Mouse (Mus musculus) CH12.LX (cell line): ENCODE data around the gene S100a2. TPM values are rescaled to one million over a fixed set of nuclear protein-coding genes. Genes with fewer than 3 reads are reported as not detected.

ENCODE experiments used
- DNase-seq: peaks from one replicate; pipeline ENCODE4 v3.0.0-alpha.2; 2013; ENCODE audit errors: extremely low read depth
- H3K27ac ChIP-seq: 2 replicates; pipeline ENCODE4 v1.5.1; 2012; ENCODE audit warnings: low read depth, mild to moderate bottlenecking, control low read depth, moderate library complexity; ENCODE audit not compliant: insufficient read depth
- H3K27me3 ChIP-seq: replicated peaks from 2 replicates; pipeline ENCODE3; 2012; ENCODE audit warnings: inconsistent platforms
- H3K36me3 ChIP-seq, 2 experiments: replicated peaks in 1 of 2; 2 replicates each; pipeline versions ENCODE3 to v1.6.1; 2012; ENCODE audit warnings: inconsistent platforms in 1 of 2, low read length in 1 of 2, mild to moderate bottlenecking in 1 of 2, mixed read lengths in 1 of 2, moderate library complexity in 1 of 2; ENCODE audit not compliant: control insufficient read depth in 1 of 2, insufficient read depth in 1 of 2
- H3K4me1 ChIP-seq, 2 experiments: 2 replicates each; pipeline ENCODE4 v1.6.1; 2012; ENCODE audit warnings: inconsistent platforms in 1 of 2, moderate library complexity in 1 of 2; ENCODE audit not compliant: insufficient read depth in 2 of 2, control insufficient read depth in 1 of 2
- H3K4me2 ChIP-seq: 2 replicates; pipeline ENCODE4 v1.6.1; 2012; ENCODE audit warnings: low read depth, mild to moderate bottlenecking, control low read depth; ENCODE audit not compliant: poor library complexity, insufficient read depth, severe bottlenecking
- H3K4me3 ChIP-seq, 3 experiments: fragments of 150-350 bp in 1 of 3; sonication (generic) in 1 of 3; replicated peaks in 1 of 3; 2 replicates each; pipeline versions ENCODE3 to v1.5.1; 2011 to 2012; ENCODE audit warnings: low read depth in 2 of 3, low read length in 2 of 3, mild to moderate bottlenecking in 2 of 3, moderate library complexity in 2 of 3, control low read depth in 1 of 3, improper control_type of control experiment in 1 of 3, inconsistent platforms in 1 of 3, mixed read lengths in 1 of 3; ENCODE audit not compliant: poor library complexity in 1 of 3
- H3K79me2 ChIP-seq: replicated peaks from 2 replicates; pipeline ENCODE4 v1.6.1; 2012; ENCODE audit warnings: mild to moderate bottlenecking, moderate library complexity; ENCODE audit not compliant: control insufficient read depth, poor library complexity, insufficient read depth, severe bottlenecking; ENCODE audit errors: extremely low read depth
- H3K9ac ChIP-seq: 2 replicates; pipeline ENCODE4 v1.6.1; 2012; ENCODE audit warnings: low read depth, mild to moderate bottlenecking, control low read depth, moderate library complexity; ENCODE audit not compliant: insufficient read depth
- H3K9me3 ChIP-seq: replicated peaks from 2 replicates; pipeline ENCODE3; 2012; ENCODE audit warnings: low read length, inconsistent platforms, mixed read lengths
- CHD1 ChIP-seq: IDR thresholded peaks from 2 replicates; pipeline ENCODE4 v1.6.1; 2012; ENCODE audit warnings: low read depth, low read length, improper control_type of control experiment, inconsistent platforms
- CHD2 ChIP-seq: IDR thresholded peaks from 2 replicates; pipeline ENCODE4 v1.6.1; 2011; ENCODE audit warnings: low read length, improper control_type of control experiment
- CTCF ChIP-seq, 2 experiments: IDR thresholded peaks in 1 of 2; conservative IDR thresholded peaks in 1 of 2; 2 replicates each; pipeline ENCODE4 v1.5.1; 2011 to 2012; ENCODE audit warnings: low read depth in 2 of 2, low read length in 2 of 2, improper control_type of control experiment in 1 of 2, inconsistent platforms in 1 of 2, mild to moderate bottlenecking in 1 of 2, moderate library complexity in 1 of 2
- ETS1 ChIP-seq: conservative IDR thresholded peaks from 2 replicates; pipeline ENCODE4 v1.6.1; 2012; ENCODE audit warnings: low read depth, mild to moderate bottlenecking, inconsistent platforms, low read length, improper control_type of control experiment, moderate library complexity
- GABPA ChIP-seq: IDR thresholded peaks from 2 replicates; pipeline ENCODE4 v1.6.1; 2012; ENCODE audit warnings: low read depth, low read length, improper control_type of control experiment, inconsistent platforms; ENCODE audit not compliant: insufficient replicate concordance
- HCFC1 ChIP-seq: IDR thresholded peaks from 2 replicates; pipeline ENCODE4 v1.6.1; 2012; ENCODE audit warnings: low read depth, mild to moderate bottlenecking, inconsistent platforms, low read length, improper control_type of control experiment
- MAFK ChIP-seq: IDR thresholded peaks from 2 replicates; pipeline ENCODE4 v1.6.1; 2011; ENCODE audit warnings: low read length, improper control_type of control experiment; ENCODE audit not compliant: insufficient replicate concordance
- MXI1 ChIP-seq: IDR thresholded peaks from 2 replicates; pipeline ENCODE4 v1.6.1; 2011; ENCODE audit warnings: mild to moderate bottlenecking, low read depth, low read length, improper control_type of control experiment
- MYC ChIP-seq: IDR thresholded peaks from 2 replicates; pipeline ENCODE4 v1.6.1; 2011; ENCODE audit warnings: low read depth, mild to moderate bottlenecking, improper control_type of control experiment, low read length
- NELFE ChIP-seq: IDR thresholded peaks from 2 replicates; pipeline ENCODE4 v1.6.1; 2011; ENCODE audit warnings: low read depth, low read length, improper control_type of control experiment
- PAX5 ChIP-seq: IDR thresholded peaks from 2 replicates; pipeline ENCODE4 v1.6.1; 2012; ENCODE audit warnings: low read length, inconsistent platforms, mixed read lengths
- POLR2A ChIP-seq: IDR thresholded peaks from 2 replicates; pipeline ENCODE4 v1.6.1; 2011; ENCODE audit warnings: low read depth, mild to moderate bottlenecking, improper control_type of control experiment, low read length
- RAD21 ChIP-seq: IDR thresholded peaks from 2 replicates; pipeline ENCODE4 v1.6.1; 2011; ENCODE audit warnings: low read depth, mild to moderate bottlenecking, low read length, improper control_type of control experiment, moderate library complexity
- RCOR1 ChIP-seq: conservative IDR thresholded peaks from 2 replicates; pipeline ENCODE4 v1.6.1; 2012; ENCODE audit warnings: low read depth, mild to moderate bottlenecking, inconsistent platforms, low read length, improper control_type of control experiment
- SIN3A ChIP-seq: IDR thresholded peaks from 2 replicates; pipeline ENCODE4 v1.6.1; 2012; ENCODE audit warnings: low read length, improper control_type of control experiment, inconsistent platforms
- UBTF ChIP-seq: IDR thresholded peaks from 2 replicates; pipeline ENCODE4 v1.6.1; 2012; ENCODE audit warnings: low read depth, mild to moderate bottlenecking, inconsistent platforms, low read length, improper control_type of control experiment, moderate library complexity
- USF1 ChIP-seq: IDR thresholded peaks from 2 replicates; pipeline ENCODE4 v1.6.1; 2014; ENCODE audit warnings: low read depth, mild to moderate bottlenecking, inconsistent platforms, low read length, improper control_type of control experiment
- ZC3H11A ChIP-seq: IDR thresholded peaks from 2 replicates; pipeline ENCODE4 v1.6.1; 2012; ENCODE audit warnings: low read depth, mild to moderate bottlenecking, inconsistent platforms, low read length, improper control_type of control experiment
- ZKSCAN1 ChIP-seq: IDR thresholded peaks from 2 replicates; pipeline ENCODE4 v1.6.1; 2012; ENCODE audit warnings: low read depth, inconsistent platforms, low read length, improper control_type of control experiment, borderline replicate concordance
- dilution Hi-C: fragments of 300-500 bp; cut with MboI; formaldehyde crosslinking; loops from 2 replicates; pipeline ENCODE4 v1.14.3; 2020; ENCODE audit warnings: low sequenced_read_pairs; ENCODE audit not compliant: extremely low pct_unique_long_range_greater_than_20kb, extremely low pct_ligation_motif_present
- in situ Hi-C: fragments of 300-500 bp; cut with MboI; formaldehyde crosslinking; loops from 3 replicates; pipeline ENCODE4 v1.14.3; 2019; ENCODE audit warnings: low sequenced_read_pairs, low pct_ligation_motif_present, low pct_unique_long_range_greater_than_20kb, mixed read lengths
- polyA plus RNA-seq: library from polyadenylated mRNA; unstranded; fragments of >175 nt; gene quantifications from 2 replicates; pipeline ENCODE4 v1.2.1, GENCODE M21; 2012; ENCODE audit warnings: low read depth; ENCODE audit not compliant: insufficient read length
- total RNA-seq, 2 experiments: library from RNA; depleted of rRNA; stranded (reverse); fragments of 300-350 nt in 1 of 2; fragments of >200 nt in 1 of 2; gene quantifications; 2 replicates each; pipeline ENCODE4 v1.2.3; 2012 to 2014

Gene S100a2
- total and polyA plus RNA-seq, 3 experiments: not detected

DNA sequence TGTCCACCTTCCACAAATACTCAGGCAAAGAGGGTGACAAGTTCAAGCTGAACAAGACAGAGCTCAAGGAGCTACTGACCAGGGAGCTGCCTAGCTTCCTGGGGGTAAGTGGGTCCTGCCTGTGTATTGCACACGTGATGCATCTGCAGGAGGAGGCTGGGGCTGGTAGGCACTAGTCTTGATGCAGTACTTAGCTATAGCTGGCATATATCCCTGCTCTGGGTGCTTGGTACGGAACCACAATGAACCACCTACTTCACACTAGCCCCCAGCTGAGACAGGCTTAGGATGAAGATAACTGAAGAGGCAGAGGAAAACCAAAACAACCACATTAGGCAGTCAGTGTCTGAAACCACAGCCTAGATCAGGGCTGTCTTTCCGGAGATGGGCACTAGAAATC, 15.0 kb downstream of the S100a2 start:
- H3K27me3 ChIP-seq: peaks cover 2% of the 10 kb centered on the region
- dilution Hi-C loops: no loop called here
- peaks cover 0 to 24% of the 10 kb centered on the region in 2 experiments; a peak in 2 of 4 replicates for H3K4me1 ChIP-seq
- H3K36me3 ChIP-seq: no peaks in the 10 kb centered on the region
- no peak for DNase-seq
- no peak for TF ChIP-seq UBTF
- H3K9me3 ChIP-seq: no peaks in the 10 kb centered on the region
- no peaks in the 10 kb centered on the region for H3K79me2 ChIP-seq
- no peak overlapping the region for H3K4me3 ChIP-seq
- H3K27ac ChIP-seq: no peak overlapping the region
- H3K9ac ChIP-seq: no peak overlapping the region
- in situ Hi-C loops: no loop called here
- H3K4me2 ChIP-seq: no peak overlapping the region

DNA sequence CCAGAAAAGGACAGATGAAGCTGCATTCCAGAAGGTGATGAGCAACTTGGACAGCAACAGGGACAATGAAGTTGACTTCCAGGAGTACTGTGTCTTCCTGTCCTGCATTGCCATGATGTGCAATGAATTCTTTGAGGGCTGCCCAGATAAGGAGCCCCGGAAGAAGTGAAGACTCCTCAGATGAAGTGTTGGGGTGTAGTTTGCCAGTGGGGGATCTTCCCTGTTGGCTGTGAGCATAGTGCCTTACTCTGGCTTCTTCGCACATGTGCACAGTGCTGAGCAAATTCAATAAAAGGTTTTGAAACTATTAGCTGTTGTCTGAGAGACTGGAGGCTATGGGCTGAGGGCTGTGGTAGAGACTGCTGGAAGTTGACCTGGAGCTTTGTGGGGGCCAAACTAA, 15.7 kb downstream of the S100a2 start:
- no peak overlapping the region for H3K4me3 ChIP-seq
- no peak overlapping the region for H3K4me2 ChIP-seq
- H3K9ac ChIP-seq: no peak overlapping the region
- peaks cover 0 to 24% of the 10 kb centered on the region in 2 experiments; a peak in 2 of 4 replicates for H3K4me1 ChIP-seq
- no peak overlapping the region for H3K27ac ChIP-seq
- dilution Hi-C loops: no loop called here
- no peaks in the 10 kb centered on the region for H3K36me3 ChIP-seq
- no peak for DNase-seq
- peaks cover 2% of the 10 kb centered on the region for H3K27me3 ChIP-seq
- in situ Hi-C loops: no loop called here
- no peaks in the 10 kb centered on the region for H3K9me3 ChIP-seq
- H3K79me2 ChIP-seq: no peaks in the 10 kb centered on the region
- TF ChIP-seq ETS1: no peak
- no peak for TF ChIP-seq SIN3A
- TF ChIP-seq PAX5: no peak
- no peak for TF ChIP-seq RCOR1
- TF ChIP-seq GABPA: no peak
- TF ChIP-seq HCFC1: no peak
- TF ChIP-seq MAFK: no peak
- no peak for TF ChIP-seq MYC
- no peak for TF ChIP-seq NELFE
- no peak for TF ChIP-seq ZKSCAN1
- TF ChIP-seq RAD21: no peak
- no peak for TF ChIP-seq POLR2A
- TF ChIP-seq CHD2: no peak

DNA sequence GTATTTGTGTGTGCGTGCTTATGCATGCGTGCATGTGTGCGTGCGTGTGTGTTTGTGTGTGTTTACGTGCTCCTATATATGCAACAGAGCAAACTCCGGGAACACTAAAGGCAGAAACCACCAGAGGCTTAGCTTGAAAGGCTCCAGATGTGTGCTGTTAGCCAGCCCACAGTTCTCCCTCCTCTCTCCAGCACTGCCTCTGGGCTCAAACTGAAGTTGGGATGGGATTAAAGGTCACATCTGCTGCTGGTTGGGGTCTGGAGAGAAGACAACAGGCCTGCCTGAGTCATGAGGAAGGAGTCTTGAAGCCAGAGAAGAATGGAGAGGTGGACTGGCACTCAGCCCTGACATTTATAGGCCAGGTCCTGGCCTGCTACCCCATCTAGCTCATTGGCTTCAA, 16.1 kb downstream of the S100a2 start:
- H3K27me3 ChIP-seq: peaks cover 2% of the 10 kb centered on the region
- peaks cover 0 to 24% of the 10 kb centered on the region in 2 experiments; a peak in 2 of 4 replicates for H3K4me1 ChIP-seq
- no peak overlapping the region for H3K27ac ChIP-seq
- no peak overlapping the region for H3K4me2 ChIP-seq
- H3K36me3 ChIP-seq: no peaks in the 10 kb centered on the region
- H3K9me3 ChIP-seq: no peaks in the 10 kb centered on the region
- TF ChIP-seq ZC3H11A: no peak
- TF ChIP-seq CHD1: no peak
- TF ChIP-seq USF1: no peak
- TF ChIP-seq CTCF (conservative IDR thresholded peaks at IDR 0.05 in 1 of 2, IDR thresholded peaks at IDR 0.05 in 1 of 2; ENCODE audit: low read depth in 2 of 2, low read length in 2 of 2): no peak
- no peak for TF ChIP-seq UBTF
- no peak for TF ChIP-seq CHD2
- TF ChIP-seq MXI1: no peak
- TF ChIP-seq, all 38 proteins: peak for 0
- dilution Hi-C loops (no loop called here), in situ Hi-C loops (no loop called here)
- DNase-seq: no peak
- no peak overlapping the region for H3K4me3 ChIP-seq
- H3K79me2 ChIP-seq: no peaks in the 10 kb centered on the region
- no peak overlapping the region for H3K9ac ChIP-seq
